10 mouse cellular contexts compared by ENCODE assay signal in genomic region chr2:73998531-73998930, GRCm38 (mm10).
DNase-seq lines count a peak whose midpoint lies in the region; TF ChIP-seq lines count a peak whose summit lies in the region.
"Had no signal": no experiment of that assay in that cellular context is flagged by ENCODE, and none has a peak within 500 bp of the region (broad histone marks: within the 10 kb centered on the region; RNA-seq: fewer than 3 reads in every experiment).

No protein-coding gene starts in this region.

- intact Hi-C loops in left cerebral cortex, adult 2 months (cut with DNase I), result loop anchor here (1.0 to 10.0 kb wide), 4 partner anchors 32 to 447 kb away; partner anchors contain the start of gene Chn1

- DNase-seq in cerebellum, adult 18-20 months, result peak; percentile 18 to 22
- no peak for DNase-seq in cerebellum, postnatal 4 days (ENCODE audit: low spot score in 2 of 2)
- DNase-seq in left cerebral cortex, adult 2 months (ENCODE audit: extremely low spot score in 1 of 2, low spot score in 2 of 2), result no peak
- no peak for DNase-seq in left cerebral cortex, adult 18-20 months (ENCODE audit: low spot score in 2 of 2)
- DNase-seq in ZHBTc4 (ENCODE audit: low read depth, low spot score), result peak; percentile 23
- peak; percentile 2 for DNase-seq in induced T-regulatory cell, adult 2 months (ENCODE audit: low read depth)
- no peak for DNase-seq in urinary bladder, postnatal 4 days (ENCODE audit: low spot score in 2 of 2)
- no peak for DNase-seq in adrenal gland, adult 18-20 months (ENCODE audit: low spot score in 2 of 2)
- DNase-seq: kidney, postnatal 25 days; thymus, adult 2 months had no signal

- H3K27ac ChIP-seq in left cerebral cortex, adult 2 months, result no peak overlapping the region

- H3K4me3 ChIP-seq in left cerebral cortex, adult 2 months, result no peak overlapping the region

- TF ChIP-seq CTCF in left cerebral cortex, adult 2 months (IDR thresholded peaks at IDR 0.05), result peak; percentile 72

Comparison
In these comparisons a context has a peak if more than half of its experiments do, and no peak if none do; other contexts are left out.
1. DNase-seq: peak in cerebellum, adult 18-20 months (2 of 2), ZHBTc4 (single experiment) and induced T-regulatory cell, adult 2 months (single experiment); none in cerebellum, postnatal 4 days (0 of 2), left cerebral cortex, adult 2 months (0 of 2), left cerebral cortex, adult 18-20 months (0 of 2), urinary bladder, postnatal 4 days (0 of 2) and adrenal gland, adult 18-20 months (0 of 2).